8 mouse cellular contexts compared by ENCODE assay signal in the genomic region with DNA sequence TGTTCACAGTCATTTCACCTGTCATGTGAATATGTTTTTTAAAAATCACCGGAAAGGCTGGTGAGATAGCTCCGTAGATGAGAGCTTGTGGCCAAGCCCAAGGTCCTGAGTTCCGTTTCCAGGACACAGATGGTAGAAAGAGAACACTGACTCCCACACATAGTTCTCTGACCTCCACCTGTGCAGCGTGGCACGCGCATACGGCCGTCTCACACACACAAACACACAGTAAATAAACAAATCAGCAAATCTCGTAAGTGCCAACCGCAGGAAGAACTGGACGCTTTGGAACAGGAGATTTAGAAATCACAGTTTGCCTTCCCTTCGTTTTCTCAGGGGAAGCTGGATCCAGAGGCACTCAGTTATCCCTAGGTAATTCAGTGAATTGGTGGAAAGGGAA. TPM values are rescaled to one million over a fixed set of nuclear protein-coding genes. Genes with fewer than 3 reads are reported as not detected.
DNase-seq lines count a peak whose midpoint lies in the region; ATAC-seq and TF ChIP-seq lines count a peak whose summit lies in the region.

No protein-coding gene starts in this region.

- H3K4me3 ChIP-seq in heart, embryonic 10.5 days: peak overlapping the region; percentile 66
- H3K4me3 ChIP-seq in ES-Bruce4 (ENCODE audit: low read depth, low read length): peak overlapping the region; percentile 97
- peak overlapping the region; percentile 50 for H3K4me3 ChIP-seq in forebrain, postnatal 0 days (ENCODE audit: low read depth, low read length)
- H3K4me3 ChIP-seq in liver, embryonic 15.5 days (replicated peaks): peak overlapping the region; percentile 70

- H3K9ac ChIP-seq in ES-Bruce4 (ENCODE audit: low read depth, poor library complexity, severe bottlenecking): peak overlapping the region; percentile 83
- peak overlapping the region; percentile 85 for H3K9ac ChIP-seq in forebrain, postnatal 0 days
- H3K9ac ChIP-seq in liver, embryonic 15.5 days: peak overlapping the region; percentile 72

- DNase-seq in heart, embryonic 10.5 days (ENCODE audit: low spot score): no peak
- DNase-seq in heart, postnatal 4 days: no peak
- no peak for DNase-seq in forebrain, postnatal 0 days
- DNase-seq in gastrocnemius, postnatal 4 days (ENCODE audit: low spot score in 2 of 2): no peak
- no peak for DNase-seq in adipocyte (ENCODE audit: low spot score)

- ATAC-seq in forebrain, postnatal 0 days: no peak
- ATAC-seq in liver, embryonic 15.5 days (ENCODE audit: insufficient read depth): no peak
- no peak for ATAC-seq in inflammation-experienced regulatory T-cells, adult 6 months

- H3K4me1 ChIP-seq in heart, embryonic 10.5 days: peaks cover 61% of the 10 kb centered on the region
- H3K4me1 ChIP-seq in ES-Bruce4 (ENCODE audit: control insufficient read depth, insufficient read depth, low read length): peaks cover 9% of the 10 kb centered on the region
- peaks cover 26% of the 10 kb centered on the region for H3K4me1 ChIP-seq in forebrain, postnatal 0 days (ENCODE audit: insufficient read depth)
- peaks cover 86% of the 10 kb centered on the region for H3K4me1 ChIP-seq in liver, embryonic 15.5 days (replicated peaks)

- 78% methylated on average over 12 of the region's 12 CpGs for WGBS in heart, embryonic 10.5 days
- WGBS in forebrain, postnatal 0 days: 19% methylated on average over 12 of the region's 12 CpGs
- WGBS in liver, embryonic 15.5 days (ENCODE audit: insufficient replicate concordance): 72% methylated on average over 12 of the region's 12 CpGs

- H3K27ac ChIP-seq in heart, embryonic 10.5 days: peak overlapping the region; percentile 95
- H3K27ac ChIP-seq in ES-Bruce4 (ENCODE audit: insufficient read depth, low read length): peak overlapping the region; percentile 100
- H3K27ac ChIP-seq in forebrain, postnatal 0 days (ENCODE audit: low read depth, low read length): peak overlapping the region; percentile 77
- H3K27ac ChIP-seq in liver, embryonic 15.5 days (replicated peaks): peak overlapping the region; percentile 90

- no peak for TF ChIP-seq CTCF in ES-Bruce4 (IDR thresholded peaks at IDR 0.05; ENCODE audit: low read depth, low read length)
- TF ChIP-seq CTCF in forebrain, postnatal 0 days (IDR thresholded peaks at IDR 0.05; ENCODE audit: low read depth): no peak

- no peaks in the 10 kb centered on the region for H3K36me3 ChIP-seq in heart, embryonic 10.5 days
- no peaks in the 10 kb centered on the region for H3K36me3 ChIP-seq in ES-Bruce4 (ENCODE audit: control insufficient read depth, insufficient read depth, low read length, poor library complexity, severe bottlenecking)
- H3K36me3 ChIP-seq in forebrain, postnatal 0 days (ENCODE audit: insufficient read depth): no peaks in the 10 kb centered on the region
- no peaks in the 10 kb centered on the region for H3K36me3 ChIP-seq in liver, embryonic 15.5 days (replicated peaks)

- H3K27me3 ChIP-seq in heart, embryonic 10.5 days (ENCODE audit: insufficient read depth, poor library complexity, severe bottlenecking): no peaks in the 10 kb centered on the region
- H3K27me3 ChIP-seq in ES-Bruce4 (ENCODE audit: control insufficient read depth, insufficient read depth, low read length, poor library complexity, severe bottlenecking): no peaks in the 10 kb centered on the region
- no peaks in the 10 kb centered on the region for H3K27me3 ChIP-seq in forebrain, postnatal 0 days (ENCODE audit: insufficient read depth, low read length)
- peaks cover 11% of the 10 kb centered on the region; the same call in 1 of the 2 replicates for H3K27me3 ChIP-seq in liver, embryonic 15.5 days

- no peak for TF ChIP-seq EP300 in ES-Bruce4 (IDR thresholded peaks at IDR 0.05; ENCODE audit: insufficient read depth, low read depth, low read length)

- no peak for TF ChIP-seq POLR2A in ES-Bruce4 (IDR thresholded peaks at IDR 0.05; ENCODE audit: insufficient read depth, low read length)

- peak overlapping the region; percentile 70 for H3K4me2 ChIP-seq in forebrain, postnatal 0 days (ENCODE audit: low read depth)
- peak overlapping the region; percentile 97 for H3K4me2 ChIP-seq in liver, embryonic 15.5 days

- H3K9me3 ChIP-seq in heart, embryonic 10.5 days: no peaks in the 10 kb centered on the region
- no peaks in the 10 kb centered on the region for H3K9me3 ChIP-seq in ES-Bruce4 (replicated peaks; ENCODE audit: control insufficient read depth, insufficient read depth, low read length, poor library complexity, severe bottlenecking)
- no peaks in the 10 kb centered on the region for H3K9me3 ChIP-seq in forebrain, postnatal 0 days (ENCODE audit: low read length)
- H3K9me3 ChIP-seq in liver, embryonic 15.5 days (replicated peaks): no peaks in the 10 kb centered on the region

RNA-seq across cellular contexts. Expression of a gene that starts 0.9 kb away (rescaled TPM):
- 7.8 and 8.9 TPM in 2 replicates for polyA plus RNA-seq in heart, embryonic 10.5 days (2016; fragmentation: Nextera tagmentation; extraction: Ambion mirVana)
- total RNA-seq in heart, postnatal 4 days (2021): 10 to 100 TPM; 14.3 to 16.1 TPM
- polyA plus RNA-seq in ES-Bruce4 (2011; ENCODE audit: insufficient read depth, insufficient read length, low read depth, missing spikeins): 27.1 and 29.0 TPM in 2 replicates
- 24.5 and 35.6 TPM in 2 replicates for total RNA-seq in forebrain, postnatal 0 days (2014; rRNA removed)
- 17.0 and 22.4 TPM in 2 replicates for polyA plus RNA-seq in forebrain, postnatal 0 days (2015; fragmentation: Nextera tagmentation; extraction: Ambion mirVana)
- 15.2 and 15.5 TPM in 2 replicates for polyA plus RNA-seq in liver, embryonic 15.5 days (2015; fragmentation: Nextera tagmentation; extraction: Ambion mirVana)
- polyA plus RNA-seq in inflammation-experienced regulatory T-cells, adult 6 months (2017; shearing (Covaris generic)): 10 to 100 TPM; 17.4 to 22.3 (median 18.0) TPM
- 1 to 10 TPM; 5.4 to 5.6 TPM for total RNA-seq in gastrocnemius, postnatal 4 days (2021)

RNA-seq across cellular contexts. Expression of a gene that starts 45.1 kb away (rescaled TPM):
- 61.9 and 74.9 TPM in 2 replicates for polyA plus RNA-seq in heart, embryonic 10.5 days (2016; fragmentation: Nextera tagmentation; extraction: Ambion mirVana)
- total RNA-seq in heart, postnatal 4 days (2021): 10 to 100 TPM; 26.2 to 27.7 TPM
- 35.5 and 38.4 TPM in 2 replicates for polyA plus RNA-seq in ES-Bruce4 (2011; ENCODE audit: insufficient read depth, insufficient read length, low read depth, missing spikeins)
- total RNA-seq in forebrain, postnatal 0 days (2014; rRNA removed): 11.3 and 16.4 TPM in 2 replicates
- polyA plus RNA-seq in forebrain, postnatal 0 days (2015; fragmentation: Nextera tagmentation; extraction: Ambion mirVana): 29.0 and 29.3 TPM in 2 replicates
- polyA plus RNA-seq in liver, embryonic 15.5 days (2015; fragmentation: Nextera tagmentation; extraction: Ambion mirVana): 84.7 and 85.0 TPM in 2 replicates
- polyA plus RNA-seq in inflammation-experienced regulatory T-cells, adult 6 months (2017; shearing (Covaris generic)): 100 to 1,000 TPM in 1 of 3 experiments, 10 to 100 TPM in 2; 97.8 to 140 (median 99.4) TPM
- total RNA-seq in gastrocnemius, postnatal 4 days (2021): 10 to 100 TPM; 21.1 to 21.2 TPM

RNA-seq across cellular contexts. Expression of a gene that starts 45.2 kb away (rescaled TPM):
- 5.2 and 5.8 TPM in 2 replicates for polyA plus RNA-seq in heart, embryonic 10.5 days (2016; fragmentation: Nextera tagmentation; extraction: Ambion mirVana)
- 1 to 10 TPM; 2.5 to 2.6 TPM for total RNA-seq in heart, postnatal 4 days (2021)
- polyA plus RNA-seq in ES-Bruce4 (2011; ENCODE audit: insufficient read depth, insufficient read length, low read depth, missing spikeins): 3.3 and 4.3 TPM in 2 replicates
- 4.1 and 5.8 TPM in 2 replicates for total RNA-seq in forebrain, postnatal 0 days (2014; rRNA removed)
- polyA plus RNA-seq in forebrain, postnatal 0 days (2015; fragmentation: Nextera tagmentation; extraction: Ambion mirVana): 1.3 and 2.6 TPM in 2 replicates
- 2.0 and 2.1 TPM in 2 replicates for polyA plus RNA-seq in liver, embryonic 15.5 days (2015; fragmentation: Nextera tagmentation; extraction: Ambion mirVana)
- polyA plus RNA-seq in inflammation-experienced regulatory T-cells, adult 6 months (2017; shearing (Covaris generic)): 10 to 100 TPM in 1 of 3 experiments, 1 to 10 TPM in 2; 5.7 to 10.3 (median 6.7) TPM
- 1 to 10 TPM; 1.7 to 1.9 TPM for total RNA-seq in gastrocnemius, postnatal 4 days (2021)

RNA-seq across cellular contexts. Expression of a gene that starts 58.7 kb away (rescaled TPM):
- polyA plus RNA-seq in heart, embryonic 10.5 days (2016; fragmentation: Nextera tagmentation; extraction: Ambion mirVana): 0.54 and 0.84 TPM in 2 replicates
- under 1 TPM; 0.47 to 0.86 TPM for total RNA-seq in heart, postnatal 4 days (2021)
- polyA plus RNA-seq in ES-Bruce4 (2011; ENCODE audit: insufficient read depth, insufficient read length, low read depth, missing spikeins): 0.84 and 1.2 TPM in 2 replicates
- total RNA-seq in forebrain, postnatal 0 days (2014; rRNA removed): 0.48 and 2.0 TPM in 2 replicates
- 1.4 and 1.5 TPM in 2 replicates for polyA plus RNA-seq in forebrain, postnatal 0 days (2015; fragmentation: Nextera tagmentation; extraction: Ambion mirVana)
- 0.16 and 0.20 TPM in 2 replicates for polyA plus RNA-seq in liver, embryonic 15.5 days (2015; fragmentation: Nextera tagmentation; extraction: Ambion mirVana)
- not detected for polyA plus RNA-seq in inflammation-experienced regulatory T-cells, adult 6 months (2017; shearing (Covaris generic))
- under 1 TPM; 0.36 to 0.61 TPM for total RNA-seq in gastrocnemius, postnatal 4 days (2021)
